Mouse (Mus musculus): ENCODE results near the gene Cobl.

DNA sequence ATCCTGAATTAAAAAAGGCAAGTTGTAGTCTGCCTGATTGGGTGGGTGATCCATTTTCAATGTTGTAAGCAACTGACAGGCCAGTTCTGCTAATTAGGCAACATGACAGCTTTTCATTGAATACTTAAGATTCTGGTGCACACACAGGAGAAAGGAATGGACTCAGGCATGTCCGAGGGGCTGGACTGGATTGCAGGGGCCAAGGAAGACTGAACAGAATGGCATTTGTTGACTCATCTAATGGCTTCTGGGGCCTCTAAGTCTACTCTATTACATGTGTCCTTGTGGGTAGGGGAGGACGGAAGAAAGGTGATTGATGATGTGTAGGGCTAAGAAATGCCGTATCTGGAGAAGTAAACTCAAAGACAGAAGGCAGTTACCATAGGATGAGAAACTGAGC lies 159.9 kb downstream of the Cobl start:
- TF ChIP-seq CTCF (IDR thresholded peaks at IDR 0.05; ENCODE audit: low read depth) (no peak), EP300 (IDR thresholded peaks at IDR 0.05; ENCODE audit: low read depth) (no peak)
